Mouse (Mus musculus) Patski (cell line): Measurements from ENCODE around the gene Fxyd7. TPM values are rescaled to one million over a fixed set of nuclear protein-coding genes. Genes with fewer than 3 reads are reported as not detected.

Experiments used
- ATAC-seq: fragments of 100-300 bp; one replicate; pipeline ENCODE4 v1.8.0; 2021
- CTCF ChIA-PET: fragments of 350-600 bp; sonication (Branson Sonifier 250); formaldehyde crosslinking; loops from one replicate; lab custom pipeline; 2022; ENCODE audit warnings: inconsistent platforms; lab: Charles Lee
- POLR2A ChIA-PET: fragments of 350-600 bp; sonication (Branson Sonifier 250); formaldehyde crosslinking; loops from one replicate; lab custom pipeline; 2022; ENCODE audit warnings: antibody characterized with exemption, inconsistent platforms; lab: Charles Lee
- DNase-seq: peaks from one replicate; pipeline ENCODE4 v3.0.0-alpha.2; 2011; ENCODE audit warnings: low read depth, low spot score
- H3K27me3 ChIP-seq: fragments of 371-371 bp; one replicate; pipeline ENCODE4 v1.5.1; 2021
- CTCF ChIP-seq: fragments of 100-300 bp; IDR thresholded peaks from one replicate; pipeline ENCODE4 v1.5.1; 2021
- in situ Hi-C: fragments of 300-500 bp; cut with MboI; formaldehyde crosslinking; loops from 3 replicates; pipeline ENCODE4 v1.11.1; 2018; ENCODE audit warnings: low pct_unique_long_range_greater_than_20kb, mixed read lengths
- polyA plus RNA-seq: library from polyadenylated mRNA; unstranded; gene quantifications from one replicate; pipeline ENCODE4 v1.2.3, GENCODE M21; 2021

The Fxyd7 gene
- polyA plus RNA-seq, 1 experiment from 2014 or later: not detected

- H3K27me3 ChIP-seq: no peaks in the 10 kb centered on the region
- ATAC-seq: peak; percentile 82
- ChIA-PET CTCF (no interaction called here), POLR2A (no interaction called here)
- in situ Hi-C loops: no loop called here
- peak; percentile 89 for DNase-seq
- TF ChIP-seq CTCF: no peak
These were observed 34.0 kb downstream of the Fxyd7 start for GRCm38 (mm10) chr7:31017104-31017901.

GRCm38 (mm10) chr7:31012971-31013370, 38.3 kb downstream of the Fxyd7 start:
- CTCF ChIA-PET: no interaction called here
- TF ChIP-seq CTCF: no peak
- no peaks in the 10 kb centered on the region for H3K27me3 ChIP-seq
- ATAC-seq (no peak), DNase-seq (no peak)
- POLR2A ChIA-PET: no interaction called here
- in situ Hi-C loops: no loop called here

DNA sequence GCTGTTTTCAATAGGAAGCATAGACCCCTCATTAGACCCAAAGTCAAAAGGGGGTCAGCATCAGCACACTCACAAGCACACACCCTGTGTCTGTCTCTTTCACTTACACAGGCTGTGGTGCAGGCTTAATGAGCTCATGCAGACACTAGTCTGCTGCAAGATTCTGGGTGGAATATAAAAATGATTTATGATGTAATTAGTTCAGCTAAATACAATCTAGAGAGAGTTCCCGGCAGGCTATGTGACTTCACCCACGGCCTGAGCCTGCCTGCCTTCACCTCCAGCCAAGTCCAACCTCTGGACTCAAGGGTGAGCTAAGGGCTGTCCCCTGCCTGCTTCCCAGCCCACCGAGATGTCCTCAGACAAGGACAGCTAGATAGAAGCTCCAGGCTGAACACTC, 42.4 kb downstream of the Fxyd7 start:
- in situ Hi-C loops: no loop called here
- ChIA-PET POLR2A (no interaction called here), CTCF (no interaction called here)
- no peak for TF ChIP-seq CTCF
- H3K27me3 ChIP-seq: no peaks in the 10 kb centered on the region
- no peak for DNase-seq
- ATAC-seq: peak; percentile 10

- DNase-seq: no peak
- H3K27me3 ChIP-seq: no peaks in the 10 kb centered on the region
- ChIA-PET POLR2A (no interaction called here), CTCF (no interaction called here)
- no peak for TF ChIP-seq CTCF
- in situ Hi-C loops: no loop called here
- ATAC-seq: no peak
These were observed 43.1 kb downstream of the Fxyd7 start for GRCm38 (mm10) chr7:31008175-31008574.

DNA sequence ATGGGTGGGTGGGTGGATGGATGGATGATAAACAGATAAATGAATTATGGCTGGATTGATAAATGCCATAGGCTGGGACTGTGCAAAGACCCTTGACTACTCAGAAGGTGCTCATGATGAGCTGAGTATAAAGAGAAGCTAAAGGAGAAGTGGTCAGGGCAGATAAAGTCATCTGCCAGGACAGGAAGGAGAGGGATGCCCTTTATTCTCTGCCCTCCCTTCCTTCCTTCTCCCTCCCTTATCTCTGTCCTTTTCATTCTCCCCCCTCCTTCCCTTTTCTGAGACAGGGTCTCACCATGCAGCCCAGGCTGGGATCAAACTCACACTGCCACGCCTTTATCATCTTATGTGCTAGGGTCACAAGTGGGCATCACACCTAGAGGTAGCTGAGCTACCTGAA, 43.5 kb downstream of the Fxyd7 start:
- DNase-seq (no peak), ATAC-seq (no peak)
- no peak for TF ChIP-seq CTCF
- CTCF ChIA-PET: no interaction called here
- in situ Hi-C loops: no loop called here
- POLR2A ChIA-PET: no interaction called here
- no peaks in the 10 kb centered on the region for H3K27me3 ChIP-seq

GRCm38 (mm10) chr7:31002650-31003049, 48.6 kb downstream of the Fxyd7 start:
- in situ Hi-C loops: no loop called here
- CTCF ChIA-PET: no interaction called here
- H3K27me3 ChIP-seq: no peaks in the 10 kb centered on the region
- ATAC-seq: no peak
- POLR2A ChIA-PET: no interaction called here
- DNase-seq: no peak
- TF ChIP-seq CTCF: no peak

- CTCF ChIA-PET: no interaction called here
- no peak for TF ChIP-seq CTCF
- in situ Hi-C loops: no loop called here
- POLR2A ChIA-PET: interaction anchor here (0.5 kb wide), 1 partner anchor 44 kb away, joined by 4 read pairs; the partner anchor contains the start of gene Usf2
- no peaks in the 10 kb centered on the region for H3K27me3 ChIP-seq
- DNase-seq (peak; percentile 73), ATAC-seq (peak; percentile 90)
These were observed 50.7 kb downstream of the Fxyd7 start for GRCm38 (mm10) chr7:31000505-31001020.

DNA sequence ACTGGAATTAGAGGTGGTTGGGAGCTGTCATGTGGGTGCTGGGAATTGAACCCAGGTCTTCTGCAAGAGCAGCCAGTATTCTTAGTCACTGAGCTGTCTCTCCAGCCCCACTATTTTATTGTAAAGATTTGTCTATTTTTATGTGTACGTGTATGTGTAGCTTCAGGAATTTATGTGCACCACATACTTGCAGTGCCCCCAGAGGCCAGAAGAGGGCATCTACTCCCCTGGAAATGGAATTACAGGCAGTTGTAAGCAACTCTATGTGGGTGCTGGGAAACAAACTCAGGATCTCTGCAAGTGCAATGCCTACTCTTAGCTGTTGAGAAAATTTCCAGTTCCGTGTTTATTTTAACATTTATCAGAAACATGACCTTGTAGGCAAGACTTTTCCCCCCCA, 54.8 kb downstream of the Fxyd7 start:
- in situ Hi-C loops: no loop called here
- no peak for ATAC-seq
- POLR2A ChIA-PET: no interaction called here
- TF ChIP-seq CTCF: no peak
- CTCF ChIA-PET: no interaction called here
- H3K27me3 ChIP-seq: no peaks in the 10 kb centered on the region
- no peak for DNase-seq

- ATAC-seq (peak; percentile 26), DNase-seq (no peak)
- ChIA-PET CTCF (interaction anchor here (1.0 kb wide), 1 partner anchor 20 kb away, joined by 3 read pairs; the partner anchor contains the start of gene Fam187b), POLR2A (no interaction called here)
- H3K27me3 ChIP-seq: no peaks in the 10 kb centered on the region
- TF ChIP-seq CTCF: no peak
- in situ Hi-C loops: no loop called here
These were observed 57.3 kb downstream of the Fxyd7 start for GRCm38 (mm10) chr7:30993986-30994385.

Other genes starting within 250 kb of the Fxyd7 start
- not detected for gene Ffar2, start 227.7 kb downstream of the Fxyd7 start, polyA plus RNA-seq
- not detected for gene Ffar3, start 195.3 kb downstream of the Fxyd7 start, polyA plus RNA-seq
- gene Ffar1, start 189.9 kb downstream of the Fxyd7 start, polyA plus RNA-seq: not detected
- gene Cd22, start 171.1 kb downstream of the Fxyd7 start, polyA plus RNA-seq: not detected
- gene Mag, start 136.6 kb downstream of the Fxyd7 start, polyA plus RNA-seq: not detected
- gene Hamp2, start 126.8 kb downstream of the Fxyd7 start, polyA plus RNA-seq: not detected
- gene Hamp, start 107.4 kb downstream of the Fxyd7 start, polyA plus RNA-seq: not detected
- gene Usf2, start 94.7 kb downstream of the Fxyd7 start, polyA plus RNA-seq: 114 TPM
- gene Lsr, start 78.0 kb downstream of the Fxyd7 start, polyA plus RNA-seq: 15.1 TPM
- 1.0 TPM for gene Fam187b, start 77.7 kb downstream of the Fxyd7 start, polyA plus RNA-seq
- gene Fxyd5, start 9.0 kb downstream of the Fxyd7 start, polyA plus RNA-seq: 2.2 TPM
- not detected for gene Fxyd1, start 5.7 kb upstream of the Fxyd7 start, polyA plus RNA-seq
- gene Lgi4, start 7.9 kb upstream of the Fxyd7 start, polyA plus RNA-seq: 0.01 TPM
- not detected for gene Fxyd3, start 25.2 kb upstream of the Fxyd7 start, polyA plus RNA-seq
- gene Hpn, start 63.8 kb upstream of the Fxyd7 start, polyA plus RNA-seq: 0.10 TPM
- gene Scn1b, start 75.5 kb upstream of the Fxyd7 start, polyA plus RNA-seq: 8.5 TPM
- gene Gramd1a, start 104.4 kb upstream of the Fxyd7 start, polyA plus RNA-seq: 48.2 TPM
- gene Scgb2b2, start 239.0 kb upstream of the Fxyd7 start, polyA plus RNA-seq: not detected
- not detected for gene Scgb1b2, start 240.4 kb upstream of the Fxyd7 start, polyA plus RNA-seq